Mouse (Mus musculus) macrophage (primary cell): ENCODE measurements around the gene Usp18. TPM values are rescaled to one million over a fixed set of nuclear protein-coding genes. Genes with fewer than 3 reads are reported as not detected.

ENCODE experiments used
- H3K27ac ChIP-seq: fragments of 350-480 bp; formaldehyde crosslinking; 2 replicates; pipeline ENCODE4 v1.9.0; 2021
- H3K36me3 ChIP-seq: fragments of 350-480 bp; formaldehyde crosslinking; 2 replicates; pipeline ENCODE4 v1.9.0; 2021; ENCODE audit errors: inconsistent target
- H3K4me3 ChIP-seq: fragments of 350-480 bp; formaldehyde crosslinking; 2 replicates; pipeline ENCODE4 v1.9.0; 2021; ENCODE audit errors: inconsistent target
- H3K79me2 ChIP-seq: fragments of 350-480 bp; formaldehyde crosslinking; 2 replicates; pipeline ENCODE4 v1.9.0; 2021; ENCODE audit errors: inconsistent target
- WGBS: methylation state at CpG from one replicate; pipeline ENCODE4 v1.1.7; 2026; ENCODE audit warnings: inconsistent platforms; ENCODE audit not compliant: missing documents; 5-methylcytosine and 5-hydroxymethylcytosine counted together
- polyA plus RNA-seq: library from polyadenylated mRNA; stranded (reverse); fragments of 250-400 nt; gene quantifications from 3 replicates; pipeline ENCODE4 v1.2.4, GENCODE M21; 2018; ENCODE audit warnings: inconsistent platforms

Gene Usp18
- polyA plus RNA-seq, 1 experiment from 2014 or later: 14.8 TPM

- H3K36me3 ChIP-seq: no peaks in the 10 kb centered on the region
- no peaks in the 10 kb centered on the region for H3K79me2 ChIP-seq
- WGBS: 70% methylated on average over 5 of the region's 5 CpGs
- no peak overlapping the region for H3K4me3 ChIP-seq
- no peak overlapping the region for H3K27ac ChIP-seq
Observed at GRCm38 (mm10) chr6:121216589-121217255, 29.0 kb upstream of the Usp18 start.

GRCm38 (mm10) chr6:121218002-121218401, 27.7 kb upstream of the Usp18 start:
- no peak overlapping the region for H3K4me3 ChIP-seq
- no peaks in the 10 kb centered on the region for H3K79me2 ChIP-seq
- 42% methylated on average over 7 of the region's 7 CpGs for WGBS
- no peaks in the 10 kb centered on the region for H3K36me3 ChIP-seq
- H3K27ac ChIP-seq: no peak overlapping the region

GRCm38 (mm10) chr6:121219406-121219805, 26.3 kb upstream of the Usp18 start:
- WGBS: 95% methylated on average over 4 of the region's 4 CpGs
- H3K27ac ChIP-seq: no peak overlapping the region
- H3K36me3 ChIP-seq: no peaks in the 10 kb centered on the region
- no peaks in the 10 kb centered on the region for H3K79me2 ChIP-seq
- H3K4me3 ChIP-seq: no peak overlapping the region

GRCm38 (mm10) chr6:121220181-121220580, 25.5 kb upstream of the Usp18 start:
- 94% methylated on average over 10 of the region's 10 CpGs for WGBS
- H3K36me3 ChIP-seq: no peaks in the 10 kb centered on the region
- H3K4me3 ChIP-seq: no peak overlapping the region
- H3K79me2 ChIP-seq: no peaks in the 10 kb centered on the region
- H3K27ac ChIP-seq: no peak overlapping the region

- Histone ChIP-seq H3K4me3 (no peak overlapping the region), H3K27ac (no peak overlapping the region), H3K36me3 (no peaks in the 10 kb centered on the region), H3K79me2 (no peaks in the 10 kb centered on the region)
- WGBS: 95% methylated on average over 8 of the region's 8 CpGs
Observed at GRCm38 (mm10) chr6:121221876-121222597, 23.7 kb upstream of the Usp18 start.

GRCm38 (mm10) chr6:121223001-121223400, 22.7 kb upstream of the Usp18 start:
- 94% methylated on average over 14 of the region's 14 CpGs for WGBS
- H3K4me3 ChIP-seq: no peak overlapping the region
- H3K36me3 ChIP-seq: no peaks in the 10 kb centered on the region
- no peaks in the 10 kb centered on the region for H3K79me2 ChIP-seq
- no peak overlapping the region for H3K27ac ChIP-seq

GRCm38 (mm10) chr6:121224067-121224466, 21.6 kb upstream of the Usp18 start:
- Histone ChIP-seq H3K4me3 (no peak overlapping the region), H3K36me3 (no peaks in the 10 kb centered on the region), H3K27ac (0 out of 2 replicates have a peak overlapping the region, but pooled peaks have one; percentile 7), H3K79me2 (no peaks in the 10 kb centered on the region)
- WGBS: 66% methylated on average over 5 of the region's 5 CpGs

GRCm38 (mm10) chr6:121224993-121225392, 20.7 kb upstream of the Usp18 start:
- no peaks in the 10 kb centered on the region for H3K36me3 ChIP-seq

GRCm38 (mm10) chr6:121226043-121226442, 19.7 kb upstream of the Usp18 start:
- Histone ChIP-seq H3K36me3 (no peaks in the 10 kb centered on the region), H3K4me3 (no peak overlapping the region), H3K79me2 (no peaks in the 10 kb centered on the region), H3K27ac (peak overlapping the region; percentile 28; the same call in 1 of the 2 replicates)
- 16% methylated on average over 4 of the region's 4 CpGs for WGBS

More at GRCm38 (mm10) chr6:121224993-121225392, 20.7 kb upstream of the Usp18 start:
- H3K4me3 ChIP-seq: no peak overlapping the region
- H3K79me2 ChIP-seq: no peaks in the 10 kb centered on the region
- peak overlapping the region; percentile 28; the same call in 1 of the 2 replicates for H3K27ac ChIP-seq
- whole genome bisulfite sequencing: 7% methylated on average over 6 of the region's 6 CpGs

- Histone ChIP-seq H3K4me3 (no peak overlapping the region), H3K27ac (no peak overlapping the region), H3K79me2 (no peaks in the 10 kb centered on the region), H3K36me3 (no peaks in the 10 kb centered on the region)
- 13% methylated on average over 2 of the region's 2 CpGs for WGBS
Observed at GRCm38 (mm10) chr6:121226744-121227143, 19.0 kb upstream of the Usp18 start.

- no peaks in the 10 kb centered on the region for H3K36me3 ChIP-seq
- no peak overlapping the region for H3K4me3 ChIP-seq
- no peaks in the 10 kb centered on the region for H3K79me2 ChIP-seq
- 92% methylated on average over 8 of the region's 8 CpGs for WGBS
- H3K27ac ChIP-seq: no peak overlapping the region
Observed at GRCm38 (mm10) chr6:121228421-121228820, 17.3 kb upstream of the Usp18 start.

GRCm38 (mm10) chr6:121232652-121233051, 13.1 kb upstream of the Usp18 start:
- Histone ChIP-seq H3K27ac (no peak overlapping the region), H3K4me3 (no peak overlapping the region), H3K36me3 (no peaks in the 10 kb centered on the region), H3K79me2 (no peaks in the 10 kb centered on the region)
- 90% methylated on average over 1 of the region's 1 CpGs for WGBS

- WGBS: 75% methylated on average over 2 of the region's 2 CpGs
- Histone ChIP-seq H3K36me3 (no peaks in the 10 kb centered on the region), H3K79me2 (no peaks in the 10 kb centered on the region), H3K27ac (no peak overlapping the region), H3K4me3 (no peak overlapping the region)
Observed at GRCm38 (mm10) chr6:121236386-121236785, 9.3 kb upstream of the Usp18 start.

- Histone ChIP-seq H3K4me3 (no peak overlapping the region), H3K36me3 (no peaks in the 10 kb centered on the region; the same call in 1 of the 2 replicates), H3K27ac (no peak overlapping the region), H3K79me2 (no peaks in the 10 kb centered on the region; the same call in 1 of the 2 replicates)
- 93% methylated on average over 4 of the region's 4 CpGs for WGBS
Observed at GRCm38 (mm10) chr6:121238209-121238608, 7.5 kb upstream of the Usp18 start.

- H3K36me3 ChIP-seq: no peaks in the 10 kb centered on the region; the same call in 1 of the 2 replicates
- no peak overlapping the region for H3K27ac ChIP-seq
- WGBS: 58% methylated on average over 2 of the region's 2 CpGs
- H3K4me3 ChIP-seq: no peak overlapping the region
- peaks cover 27% of the 10 kb centered on the region for H3K79me2 ChIP-seq
Observed at GRCm38 (mm10) chr6:121241780-121242179, 3.9 kb upstream of the Usp18 start.
